Mouse (Mus musculus) CH12.LX (cell line): Measurements from ENCODE around the gene Plekhm1.

Experiments
- CTCF ChIP-seq, 2 experiments: IDR thresholded peaks in 1 of 2; conservative IDR thresholded peaks in 1 of 2; 2 replicates each; pipeline ENCODE4 v1.5.1; 2011 to 2012; ENCODE audit warnings: low read depth in 2 of 2, low read length in 2 of 2, improper control_type of control experiment in 1 of 2, inconsistent platforms in 1 of 2, mild to moderate bottlenecking in 1 of 2, moderate library complexity in 1 of 2
- IRF4 ChIP-seq: IDR thresholded peaks from 2 replicates; pipeline ENCODE4 v1.6.1; 2014; ENCODE audit warnings: low read depth, mild to moderate bottlenecking, inconsistent platforms, low read length, improper control_type of control experiment

- TF ChIP-seq CTCF (conservative IDR thresholded peaks at IDR 0.05 in 1 of 2, IDR thresholded peaks at IDR 0.05 in 1 of 2; ENCODE audit: low read depth in 2 of 2, low read length in 2 of 2), result no peak
- TF ChIP-seq IRF4, result no peak
Measured at GRCm38 (mm10) chr11:103320196-103320595, 92.3 kb downstream of the Plekhm1 start.
